Mouse (Mus musculus) gastrocnemius, postnatal 4 days (tissue): ENCODE measurements at regions not wholly inside any gene's neighbourhood (a gene's known extent, or its start where the extent isn't known, plus 50 kb on each side); places are given as distances from the start of the nearest gene placed in this dataset.

Experiments
- DNase-seq, 2 experiments: peaks; one replicate each; pipeline ENCODE4 v3.0.0; 2021 to 2022; ENCODE audit warnings: low spot score in 2 of 2, mixed read lengths in 2 of 2

DNA sequence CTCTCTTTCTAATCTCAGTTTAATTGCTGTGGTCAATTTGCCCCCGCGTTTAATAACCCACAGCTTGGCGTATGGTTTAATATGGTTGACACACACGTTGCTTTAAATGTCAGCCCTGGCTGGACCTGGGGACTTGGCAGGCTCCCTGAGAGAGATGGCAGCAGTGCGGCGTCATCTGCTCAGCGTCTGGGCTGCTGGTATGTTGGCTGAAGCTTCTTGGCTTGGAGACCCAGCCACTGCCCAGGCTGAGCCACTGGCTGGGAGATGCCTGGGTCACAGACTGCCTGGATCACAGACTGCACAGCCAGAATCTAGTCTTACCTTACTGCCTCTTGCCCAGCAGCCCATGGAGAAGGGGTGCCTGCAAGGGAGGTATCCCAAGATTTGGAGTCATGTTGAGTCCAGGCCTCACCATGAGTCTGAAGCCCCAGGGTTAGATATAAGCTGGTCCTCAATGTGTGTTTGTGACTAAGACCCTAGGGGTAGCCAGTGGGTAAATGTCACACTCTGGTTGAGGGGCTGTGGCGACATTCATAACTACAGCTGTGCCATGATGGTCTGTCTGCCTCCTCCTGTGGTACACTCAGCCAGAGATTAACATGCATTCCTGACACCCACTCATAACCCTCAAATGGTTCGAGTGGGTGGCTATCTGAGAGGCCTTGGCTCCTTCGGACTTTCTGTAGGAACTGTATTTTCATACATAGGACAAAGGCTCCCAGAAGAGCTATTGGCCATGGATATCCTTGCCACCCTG is 99.8 kb upstream of the Irx3 start:
- DNase-seq, result peak in 1 of 2 experiments; percentile 48

GRCm38 (mm10) chr8:91899747-91900146 is 97.9 kb upstream of the Irx3 start:
- no peak for DNase-seq

GRCm38 (mm10) chr8:91897381-91897780 is 95.5 kb upstream of the Irx3 start:
- DNase-seq, result no peak

GRCm38 (mm10) chr8:91895987-91896386 is 94.1 kb upstream of the Irx3 start:
- no peak for DNase-seq

DNA sequence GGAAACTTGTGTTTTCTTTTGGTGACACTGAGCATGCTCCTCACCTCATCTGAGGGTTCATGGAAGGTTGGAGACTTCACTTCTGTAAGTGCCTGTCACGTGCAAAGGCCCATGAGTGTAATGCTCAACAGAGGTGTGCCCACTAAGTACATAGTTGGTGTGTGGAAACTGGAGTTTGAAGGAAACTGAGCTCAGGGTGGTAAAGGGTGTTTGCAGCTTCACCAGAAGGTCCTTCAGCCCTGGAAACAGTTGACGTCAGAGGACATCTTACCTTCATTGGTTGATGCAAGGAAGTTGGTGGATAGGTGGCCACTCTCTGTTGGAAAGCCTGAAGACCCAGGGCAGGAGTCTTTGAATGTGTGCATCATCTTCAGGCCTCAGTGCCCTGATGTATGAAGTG is 83.0 kb upstream of the Irx3 start:
- DNase-seq, result no peak

- DNase-seq, result no peak
Measured at GRCm38 (mm10) chr8:91884325-91884724, 82.5 kb upstream of the Irx3 start.

GRCm38 (mm10) chr8:91883012-91883411 is 81.1 kb upstream of the Irx3 start:
- DNase-seq, result no peak

GRCm38 (mm10) chr8:91878886-91879285 is 77.0 kb upstream of the Irx3 start:
- no peak for DNase-seq

DNA sequence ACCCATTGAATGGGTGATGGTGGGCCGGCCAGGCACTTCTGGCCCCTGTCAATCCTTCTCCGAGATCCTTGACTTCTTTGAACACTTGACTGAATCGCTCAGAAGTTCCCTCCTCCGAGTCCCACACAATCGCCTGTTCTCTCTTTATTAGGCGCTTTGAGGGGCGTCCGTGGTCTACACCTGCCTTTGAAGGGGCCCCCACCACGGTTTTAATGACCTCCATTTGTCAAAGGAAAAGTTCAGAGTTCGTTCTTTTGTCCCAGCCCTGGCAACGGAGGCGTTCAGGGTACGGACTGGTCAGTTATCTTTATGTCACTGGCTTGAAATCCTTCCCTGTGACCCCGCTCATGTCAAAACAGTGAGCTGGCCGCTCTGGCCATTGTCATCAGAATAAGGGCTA is 74.3 kb upstream of the Irx3 start:
- no peak for DNase-seq

DNA sequence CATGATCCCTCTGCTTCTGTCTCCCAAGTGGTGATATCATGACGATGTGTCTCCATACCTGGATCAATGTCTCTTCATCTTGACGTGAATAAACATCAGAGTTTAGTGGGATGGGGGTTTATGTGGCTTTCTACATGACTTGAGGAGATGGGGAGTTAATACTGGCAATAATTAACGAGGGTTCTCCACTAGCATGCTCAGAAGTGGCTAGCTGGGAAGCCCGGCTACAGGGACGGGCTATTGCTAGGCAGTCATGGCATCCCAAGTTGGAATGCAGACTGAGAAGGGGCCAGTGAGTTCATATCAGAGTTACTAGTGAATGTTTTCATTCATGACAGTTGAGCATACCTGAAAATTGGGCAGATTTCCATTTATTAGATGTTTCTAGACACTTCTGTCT is 71.4 kb upstream of the Irx3 start:
- no peak for DNase-seq

DNA sequence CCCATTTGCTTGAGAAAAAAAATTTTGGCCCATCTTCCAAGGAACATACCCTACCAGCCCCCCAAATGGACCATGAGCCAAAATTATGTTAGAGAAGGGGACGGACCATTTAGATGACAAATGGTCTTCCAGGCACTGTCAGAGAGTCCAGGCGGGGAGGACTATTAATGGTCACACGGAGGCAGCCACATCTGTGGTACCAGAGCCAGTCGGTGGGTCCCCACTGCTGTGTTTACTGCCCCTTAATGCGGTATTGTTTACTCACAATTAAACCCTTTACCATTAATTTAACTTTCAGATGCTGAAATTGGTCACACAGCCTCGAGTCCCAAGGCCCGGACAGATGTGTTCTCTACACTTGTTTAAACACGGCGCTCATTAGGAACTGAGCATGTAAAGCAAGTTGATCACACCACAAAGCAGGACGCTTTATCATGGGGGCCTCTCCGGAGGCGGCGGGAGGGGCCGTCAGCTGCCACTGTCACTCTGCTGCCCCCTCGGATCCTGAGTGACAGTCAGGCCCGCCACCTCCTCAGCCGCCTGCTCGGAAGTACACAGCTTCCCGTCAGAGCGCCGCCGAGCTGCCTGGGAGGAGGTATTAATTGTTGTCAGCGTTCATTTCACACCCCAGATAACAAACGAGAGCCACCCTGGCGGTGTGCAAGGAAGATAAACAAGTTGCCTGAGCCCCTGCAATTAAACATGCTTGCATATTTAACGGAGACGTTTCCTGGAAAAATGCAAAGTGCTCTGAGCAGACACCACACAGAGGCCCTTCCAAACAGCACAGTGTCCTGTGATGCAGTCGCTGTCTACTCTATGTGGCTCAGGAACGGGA is 70.6 kb upstream of the Irx3 start:
- DNase-seq, result peak in 1 of 2 experiments; percentile 22

DNA sequence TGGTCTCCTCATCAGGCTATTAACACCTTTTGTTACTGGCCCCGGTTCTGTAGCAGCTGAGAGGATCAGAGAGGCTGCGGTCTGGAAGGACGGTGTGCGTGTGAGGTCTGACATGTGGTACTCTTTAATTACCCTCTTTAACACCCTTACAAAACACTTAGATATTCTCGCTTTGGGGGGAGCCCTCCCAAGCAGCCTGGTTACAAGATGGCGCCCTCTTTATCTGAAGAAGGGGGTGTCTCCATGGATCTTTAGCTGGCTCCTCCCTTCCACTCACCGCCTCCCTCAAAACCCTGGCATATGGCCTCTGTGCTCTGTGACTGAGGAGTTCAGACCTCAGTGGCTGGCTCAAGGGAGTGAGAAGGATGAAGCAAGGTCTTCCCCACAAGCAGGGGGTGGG is 65.2 kb upstream of the Irx3 start:
- DNase-seq, result no peak

DNA sequence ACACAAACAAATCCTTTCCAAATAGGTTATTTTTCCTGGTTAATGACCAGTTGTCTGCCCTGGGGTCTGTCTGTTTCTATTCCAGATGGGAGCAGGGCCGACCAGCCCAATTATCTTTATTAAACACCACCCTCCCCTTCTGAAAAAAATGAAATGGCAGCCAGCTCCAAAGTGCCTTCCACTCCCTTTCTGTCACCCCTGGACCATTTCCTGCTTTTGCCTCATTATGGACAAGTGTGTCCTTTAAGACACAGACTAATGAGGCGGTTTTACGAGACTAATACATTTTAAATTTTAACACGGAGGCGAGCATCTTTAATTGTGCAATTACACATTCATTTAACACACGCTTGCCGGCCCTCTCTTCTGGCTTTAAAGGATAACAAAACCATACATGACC is 64.2 kb upstream of the Irx3 start:
- DNase-seq, result no peak

GRCm38 (mm10) chr8:91865361-91865760 is 63.5 kb upstream of the Irx3 start:
- no peak for DNase-seq

- DNase-seq, result no peak
Measured at GRCm38 (mm10) chr8:91863505-91863904, 61.6 kb upstream of the Irx3 start.

DNA sequence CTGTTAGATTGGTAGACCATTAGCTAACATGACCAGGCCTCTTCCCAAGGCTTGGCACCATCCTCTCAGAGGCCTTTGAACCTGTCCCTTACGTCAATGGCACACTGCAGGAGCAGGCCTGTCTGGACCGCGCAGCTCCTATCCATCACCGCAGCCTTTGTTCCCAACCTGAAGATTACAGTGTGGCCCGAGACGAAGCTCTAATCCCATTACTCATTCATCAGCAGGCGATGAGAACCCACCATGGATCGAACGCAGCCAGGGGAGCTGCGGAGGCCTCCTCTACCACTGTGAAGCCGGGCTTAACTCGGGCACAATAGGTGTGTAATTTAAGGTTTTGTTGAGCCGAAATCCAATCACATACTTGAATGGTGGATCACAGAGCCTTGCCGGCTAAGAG is 54.0 kb upstream of the Irx3 start:
- DNase-seq, result no peak

DNA sequence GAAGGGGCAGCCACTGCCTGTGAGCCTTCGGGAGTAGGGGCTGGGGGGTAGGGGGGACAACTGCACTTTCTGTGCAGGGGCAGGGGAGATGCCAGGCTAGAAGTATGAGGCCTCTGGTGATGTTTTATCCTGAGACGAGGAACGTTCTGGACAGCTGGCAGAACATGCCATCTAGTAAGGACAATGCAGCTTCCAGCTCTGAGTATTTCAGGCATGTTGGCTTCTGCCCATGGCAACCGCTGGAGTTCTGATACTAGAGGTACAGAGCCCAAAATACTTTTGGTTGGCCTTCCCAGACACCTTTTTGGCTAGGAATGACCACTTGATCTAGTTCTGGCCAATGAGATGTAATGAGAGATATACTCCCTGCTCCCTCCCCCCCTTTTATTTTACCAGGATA is 52.5 kb upstream of the Irx3 start:
- DNase-seq, result no peak

DNA sequence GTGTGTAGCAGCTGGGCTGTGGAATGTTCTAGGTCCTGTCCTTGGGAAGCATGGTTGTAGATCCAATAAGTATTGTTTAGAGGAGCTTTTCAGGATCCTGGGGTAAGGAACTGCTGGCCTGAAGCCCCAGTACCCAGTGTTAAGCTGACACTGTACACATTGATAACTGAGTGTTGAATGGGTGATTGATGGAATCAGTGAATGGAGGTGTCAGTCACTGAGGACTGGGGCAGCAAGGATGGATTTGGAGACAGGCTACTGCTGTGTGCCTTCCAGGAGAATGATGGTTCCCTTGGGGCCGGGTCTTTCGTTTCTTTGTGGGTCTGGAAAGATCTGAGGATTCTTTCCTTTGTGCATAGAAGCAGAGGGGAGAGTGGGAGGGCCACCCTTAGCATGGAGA is 51.9 kb upstream of the Irx3 start:
- DNase-seq, result no peak

DNA sequence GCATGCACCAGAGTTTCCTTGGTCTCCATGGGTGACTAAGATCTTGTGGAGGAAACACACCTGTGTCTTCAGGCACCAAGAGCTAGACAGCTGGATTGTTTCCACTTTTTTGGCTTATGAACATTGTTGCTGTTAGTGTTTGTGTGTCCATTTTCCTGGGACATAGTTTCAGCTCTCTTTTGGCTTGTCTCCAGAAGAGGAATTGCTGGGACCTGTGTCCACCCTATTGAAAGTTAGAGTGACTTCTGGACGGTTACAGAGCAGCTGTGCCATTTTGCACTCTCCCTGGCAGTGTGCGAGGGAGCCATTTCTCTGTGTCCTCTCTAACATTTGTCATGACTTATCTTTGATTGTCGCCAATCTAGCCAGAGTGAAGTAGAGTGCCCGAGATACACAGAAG is 51.5 kb upstream of the Irx3 start:
- DNase-seq, result no peak
